Mouse (Mus musculus) kidney, adult 18-20 months (tissue): ENCODE measurements around the gene Cyp4x1.
"Not testable (repeated sequence)": the region's sequence is repeated elsewhere in the genome, so short reads cannot be mapped to it uniquely, and the experiment has no call there.

ENCODE experiments used
- DNase-seq: peaks from one replicate; pipeline ENCODE4 v3.0.0; 2021

The Cyp4x1 gene

GRCm38 (mm10) chr4:115133621-115134295, at the start of gene Cyp4x1:
TSS of gene Cyp4x1 (minus strand) at chr4:115134281.
- DNase-seq, result no peak

GRCm38 (mm10) chr4:115176201-115176600, 42.1 kb upstream of the Cyp4x1 start:
- DNase-seq, result not testable (repeated sequence)

DNA sequence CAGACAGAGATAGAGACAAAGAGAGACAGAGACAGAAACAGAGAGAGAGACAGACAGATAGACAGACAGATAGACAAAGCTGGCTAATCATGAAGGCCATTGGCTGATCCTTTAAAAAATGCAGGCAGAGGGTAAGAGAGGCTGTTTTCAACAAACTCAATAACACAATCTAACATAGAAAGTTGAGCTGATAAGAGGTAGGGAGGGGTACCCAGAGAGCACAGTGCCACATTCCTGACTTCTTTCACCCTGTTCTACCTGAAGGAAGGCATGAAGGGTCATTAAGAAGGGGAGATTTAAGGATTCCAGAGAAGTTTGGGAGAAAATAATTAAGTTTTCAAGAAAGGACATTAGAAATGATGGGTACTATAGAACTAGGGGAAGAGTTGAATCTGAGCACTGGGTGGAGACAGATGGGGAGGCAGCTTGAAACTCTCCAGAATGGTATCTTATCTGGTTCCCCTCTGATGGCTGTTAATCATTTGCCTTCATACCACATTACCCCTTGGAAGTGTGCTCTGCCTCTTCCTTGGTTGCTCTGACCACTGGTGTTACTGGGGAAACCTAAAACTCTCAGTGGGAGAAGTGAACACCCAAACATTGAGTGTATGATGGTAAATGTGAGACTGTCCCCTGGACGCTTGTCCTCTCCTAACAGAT, 40.7 kb upstream of the Cyp4x1 start:
- DNase-seq, result no peak

DNA sequence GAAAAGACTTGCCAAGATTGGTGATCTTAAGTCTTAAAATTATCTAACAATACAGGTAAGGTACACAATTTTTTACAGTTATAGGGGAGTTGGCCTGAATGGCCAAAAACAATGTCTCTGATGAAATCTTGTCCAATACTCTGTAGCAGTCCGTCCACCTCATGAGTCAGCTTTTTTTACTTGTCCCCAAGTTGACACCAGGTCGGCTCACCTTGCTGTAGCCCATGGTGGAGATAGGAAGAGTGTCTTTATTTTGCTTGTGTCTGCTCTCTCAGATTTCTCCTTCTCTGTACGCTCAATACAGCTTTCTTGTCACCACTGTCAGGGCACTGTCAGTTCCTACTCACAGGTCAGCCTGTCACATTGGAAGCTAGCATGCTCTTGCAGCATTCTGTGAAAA, 24.9 kb upstream of the Cyp4x1 start:
- not testable (repeated sequence) for DNase-seq

- DNase-seq, result no peak
Measured at GRCm38 (mm10) chr4:115154723-115155122, 20.6 kb upstream of the Cyp4x1 start.

GRCm38 (mm10) chr4:115134296-115134630, 182 bp upstream of the Cyp4x1 start:
- DNase-seq, result no peak

GRCm38 (mm10) chr4:115133085-115133484, 996 bp downstream of the Cyp4x1 start:
- DNase-seq, result no peak

GRCm38 (mm10) chr4:115124713-115125112, 9.4 kb downstream of the Cyp4x1 start:
- DNase-seq, result no peak

GRCm38 (mm10) chr4:115123507-115123906, 10.6 kb downstream of the Cyp4x1 start:
- no peak for DNase-seq

DNA sequence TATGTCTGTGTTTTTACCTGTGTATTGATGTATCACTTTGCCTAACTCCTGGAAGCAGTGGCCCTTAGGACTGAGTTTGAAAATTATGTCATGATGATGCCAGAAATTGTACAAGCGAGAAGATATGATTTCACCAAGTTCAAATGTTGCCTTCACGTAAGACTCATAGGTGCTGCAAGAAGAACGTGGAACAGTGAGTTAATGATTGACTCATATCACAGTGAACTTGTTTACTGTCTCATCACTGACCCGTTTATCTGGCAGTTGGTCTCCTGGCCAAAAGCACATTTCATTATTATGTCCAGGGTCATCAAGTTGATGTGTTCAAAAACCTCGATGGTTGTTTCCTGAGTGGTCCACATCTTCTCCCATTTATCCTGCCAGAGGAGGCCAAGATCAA, 12.5 kb downstream of the Cyp4x1 start:
- DNase-seq, result no peak

- DNase-seq, result no peak
Measured at GRCm38 (mm10) chr4:115121162-115121561, 12.9 kb downstream of the Cyp4x1 start.

DNA sequence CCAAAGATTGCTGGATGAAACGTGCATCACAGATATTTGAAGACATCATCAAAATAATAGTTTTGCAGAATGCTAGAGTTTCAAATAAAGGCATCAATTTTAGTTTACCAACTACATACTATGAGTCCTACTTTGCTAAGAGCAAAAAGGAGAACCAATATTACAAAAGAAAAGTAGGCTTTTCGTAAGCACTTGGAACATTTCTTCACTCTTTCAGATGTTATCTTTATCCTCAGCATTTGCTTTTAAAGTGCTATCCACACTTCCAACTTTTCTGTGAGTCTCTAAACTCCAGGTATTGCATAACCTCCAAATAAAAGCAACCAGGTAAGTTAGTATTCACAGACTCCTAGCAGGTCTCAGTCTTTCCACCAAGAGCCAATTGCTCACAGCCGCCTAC, 14.4 kb downstream of the Cyp4x1 start:
- no peak for DNase-seq

DNA sequence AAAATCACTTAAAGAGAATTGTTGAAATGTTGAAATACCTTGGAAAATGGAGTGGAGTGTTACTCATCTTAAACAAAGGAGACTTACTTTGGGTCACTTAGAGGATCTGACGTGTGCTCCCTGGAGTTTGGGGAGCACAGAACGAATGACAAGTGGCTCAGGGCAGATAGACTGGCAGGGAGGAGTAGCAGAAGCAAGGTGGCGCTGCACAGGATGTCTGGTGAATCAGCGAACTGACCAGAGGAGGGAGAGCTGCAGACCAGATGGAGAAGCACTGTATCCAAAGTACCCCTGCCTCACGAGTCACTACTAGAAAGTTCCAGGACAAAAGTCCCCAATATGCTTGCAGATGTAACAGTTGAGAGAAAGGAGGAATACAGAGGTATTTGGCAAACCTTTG, 20.8 kb downstream of the Cyp4x1 start:
- DNase-seq, result no peak

DNA sequence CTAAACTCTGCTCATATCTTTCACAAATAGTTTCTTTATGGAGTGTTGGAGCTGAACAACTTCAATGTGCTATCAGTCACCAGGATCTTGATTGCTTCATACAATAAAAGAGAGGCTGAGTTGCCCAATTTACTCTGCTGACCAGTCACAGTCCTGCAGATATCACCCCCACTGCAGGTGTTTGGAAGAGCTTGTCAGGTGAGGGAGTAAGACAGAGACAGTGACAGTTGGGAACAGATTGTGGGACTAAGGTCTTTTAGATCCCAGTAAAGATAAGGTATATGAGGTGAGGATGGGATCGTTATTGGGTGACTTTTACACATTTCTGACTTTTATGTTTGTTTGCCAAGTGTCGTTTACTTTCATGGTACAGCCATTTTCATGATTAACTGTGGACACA, 22.9 kb downstream of the Cyp4x1 start:
- DNase-seq, result no peak

GRCm38 (mm10) chr4:115103510-115103909, 30.6 kb downstream of the Cyp4x1 start:
- no peak for DNase-seq

DNA sequence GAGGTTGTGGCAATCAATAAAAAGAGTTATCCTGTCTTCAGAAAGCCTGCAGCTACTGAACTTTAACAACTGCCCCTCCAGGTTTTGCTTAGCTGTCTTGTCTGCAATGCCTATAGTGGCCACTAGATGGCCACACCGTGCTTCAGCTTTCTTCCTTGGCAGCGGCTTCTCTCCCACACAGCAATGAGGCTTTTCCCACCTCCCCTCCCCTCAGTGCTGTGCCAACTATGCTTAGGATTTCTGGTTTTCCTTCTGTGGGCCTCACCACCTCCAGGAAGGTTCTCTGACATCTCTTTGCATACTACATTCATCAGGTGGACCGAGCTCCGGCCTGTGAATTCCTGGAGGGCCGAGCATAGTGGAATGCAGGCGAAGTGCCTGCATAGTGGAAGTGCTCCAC, 32.4 kb downstream of the Cyp4x1 start:
- peak; percentile 70 for DNase-seq

GRCm38 (mm10) chr4:115097146-115097496, 37.0 kb downstream of the Cyp4x1 start:
- DNase-seq, result peak; percentile 61

- peak; percentile 36 for DNase-seq
Measured at GRCm38 (mm10) chr4:115096435-115097145, 37.5 kb downstream of the Cyp4x1 start.

GRCm38 (mm10) chr4:115095671-115096434, 38.2 kb downstream of the Cyp4x1 start:
- DNase-seq, result peak; percentile 79

- no peak for DNase-seq
Measured at GRCm38 (mm10) chr4:115094056-115094455, 40.0 kb downstream of the Cyp4x1 start.

- DNase-seq, result peak; percentile 66
Measured at GRCm38 (mm10) chr4:115093331-115093864, 40.7 kb downstream of the Cyp4x1 start.

GRCm38 (mm10) chr4:115091806-115092205, 42.3 kb downstream of the Cyp4x1 start:
- DNase-seq, result peak; percentile 31

- DNase-seq, result peak; percentile 77
Measured at GRCm38 (mm10) chr4:115090592-115090991, 43.5 kb downstream of the Cyp4x1 start.
